Mouse (Mus musculus): ENCODE data around the gene Dlg5. TPM values are rescaled to one million over a fixed set of nuclear protein-coding genes. Genes with fewer than 3 reads are reported as not detected.

Dlg5 gene
- total and polyA plus RNA-seq, 2 experiments from 2014 or later, result 13.4 to 51.2 TPM

DNA sequence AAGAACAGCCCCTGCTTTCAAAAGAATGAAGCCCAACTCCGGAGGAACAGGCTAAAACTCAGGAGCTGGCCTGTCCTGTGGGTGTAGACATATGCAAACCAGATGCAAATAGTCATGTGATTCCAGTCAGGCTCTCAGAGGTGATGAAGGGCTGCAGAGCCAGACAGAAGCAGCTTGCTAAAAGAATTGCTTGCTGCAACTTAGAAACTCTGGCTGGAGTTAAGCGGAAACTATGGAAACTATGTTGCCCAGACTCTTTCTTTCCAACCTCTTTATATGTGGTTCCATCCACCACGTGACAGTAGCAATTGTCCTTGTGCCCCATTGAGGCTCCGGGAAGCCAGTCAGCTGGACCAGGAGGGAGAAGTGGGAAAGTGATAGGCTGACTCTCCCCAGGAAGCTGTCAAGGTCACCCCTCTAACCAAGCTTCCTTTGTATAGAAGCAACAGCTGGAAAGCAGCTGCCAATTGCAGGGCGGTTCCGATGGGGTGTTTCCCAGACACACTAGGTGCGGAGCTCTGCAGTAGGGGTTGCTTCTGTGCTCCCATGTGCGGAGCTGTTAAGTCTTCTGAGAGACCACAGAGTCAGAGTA, 8.0 kb upstream of the Dlg5 start:
- Histone ChIP-seq H3K4me1 (ENCODE audit: insufficient read depth, low read length) (peaks cover 4% of the 10 kb centered on the region; the same call in 1 of the 2 replicates), H3K9me3 (ENCODE audit: low read length) (no peaks in the 10 kb centered on the region), H3K27ac (peak overlapping the region; percentile 52; the same call in 1 of the 2 replicates), H3K4me2 (ENCODE audit: low read depth, low read length) (no peak overlapping the region), H3K27me3 (ENCODE audit: insufficient read depth, low read length) (no peaks in the 10 kb centered on the region), H3K4me3 (ENCODE audit: low read length) (no peak overlapping the region), H3K36me3 (ENCODE audit: insufficient read depth, low read length) (no peaks in the 10 kb centered on the region), H3K9ac (replicated peaks; ENCODE audit: low read length) (no peak overlapping the region)
- WGBS, result 13% methylated on average over 8 of the region's 8 CpGs
- DNase-seq (ENCODE audit: low spot score) (peak; percentile 62), ATAC-seq (peak; percentile 91)
- no peak for TF ChIP-seq CTCF (IDR thresholded peaks at IDR 0.05; ENCODE audit: low read depth)

DNA sequence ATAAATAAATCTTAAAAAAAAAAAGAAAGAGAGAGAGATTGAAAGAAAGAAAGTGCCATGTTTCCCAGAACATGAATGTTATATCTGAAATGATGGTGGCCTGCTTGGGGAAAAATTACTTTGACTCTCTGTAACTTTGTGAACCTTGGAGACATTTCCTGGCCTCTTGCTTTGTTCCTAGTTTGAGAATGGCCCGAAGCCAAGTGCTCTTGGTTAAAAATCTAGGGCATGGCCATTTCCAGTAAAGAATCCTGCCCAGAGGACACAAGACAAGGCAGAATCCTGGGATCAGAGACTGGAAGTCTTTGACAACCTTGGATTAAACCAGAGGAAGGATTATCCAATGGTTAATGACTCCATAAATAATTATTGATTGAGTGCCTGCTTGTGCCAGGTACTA, 5.6 kb upstream of the Dlg5 start:
- TF ChIP-seq CTCF (IDR thresholded peaks at IDR 0.05; ENCODE audit: low read depth), result no peak
- Histone ChIP-seq H3K4me3 (ENCODE audit: low read length) (no peak overlapping the region), H3K4me1 (ENCODE audit: insufficient read depth, low read length) (peaks cover 4% of the 10 kb centered on the region; the same call in 1 of the 2 replicates), H3K36me3 (ENCODE audit: insufficient read depth, low read length) (no peaks in the 10 kb centered on the region), H3K9me3 (ENCODE audit: low read length) (no peaks in the 10 kb centered on the region), H3K27me3 (ENCODE audit: insufficient read depth, low read length) (no peaks in the 10 kb centered on the region), H3K27ac (no peak overlapping the region), H3K9ac (replicated peaks; ENCODE audit: low read length) (no peak overlapping the region), H3K4me2 (ENCODE audit: low read depth, low read length) (no peak overlapping the region)
- 86% methylated on average over 1 of the region's 1 CpGs for WGBS
- ATAC-seq, result no peak
- no peak for DNase-seq (ENCODE audit: low spot score)

DNA sequence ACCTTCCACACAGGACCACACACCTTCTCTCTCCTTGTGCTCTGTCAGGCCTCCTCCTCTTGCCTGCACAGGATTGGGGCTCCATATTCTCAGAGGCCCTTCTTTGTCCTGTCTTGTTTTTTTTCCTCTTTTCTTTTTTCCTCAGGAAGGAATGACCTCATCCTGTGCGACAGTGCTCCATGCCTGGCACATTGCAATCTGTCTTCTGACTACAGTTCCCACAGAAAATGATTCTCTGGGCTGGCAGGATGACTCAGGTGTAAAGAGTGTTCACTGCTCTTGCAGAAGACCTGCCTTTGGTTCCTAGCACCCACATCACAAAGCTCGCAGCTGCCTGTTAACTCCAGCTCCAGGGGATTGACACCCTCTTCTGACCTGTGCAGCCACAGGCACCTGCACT, 4.2 kb upstream of the Dlg5 start:
- WGBS, result 61% methylated on average over 2 of the region's 2 CpGs
- TF ChIP-seq CTCF (IDR thresholded peaks at IDR 0.05; ENCODE audit: low read depth), result no peak
- Histone ChIP-seq H3K4me1 (ENCODE audit: insufficient read depth, low read length) (peaks cover 7% of the 10 kb centered on the region; the same call in 1 of the 2 replicates), H3K27ac (no peak overlapping the region), H3K4me3 (ENCODE audit: low read length) (no peak overlapping the region), H3K27me3 (ENCODE audit: insufficient read depth, low read length) (no peaks in the 10 kb centered on the region), H3K9ac (replicated peaks; ENCODE audit: low read length) (no peak overlapping the region), H3K4me2 (ENCODE audit: low read depth, low read length) (no peak overlapping the region), H3K9me3 (ENCODE audit: low read length) (no peaks in the 10 kb centered on the region), H3K36me3 (ENCODE audit: insufficient read depth, low read length) (no peaks in the 10 kb centered on the region)
- no peak for DNase-seq (ENCODE audit: low spot score)
- ATAC-seq, result no peak

DNA sequence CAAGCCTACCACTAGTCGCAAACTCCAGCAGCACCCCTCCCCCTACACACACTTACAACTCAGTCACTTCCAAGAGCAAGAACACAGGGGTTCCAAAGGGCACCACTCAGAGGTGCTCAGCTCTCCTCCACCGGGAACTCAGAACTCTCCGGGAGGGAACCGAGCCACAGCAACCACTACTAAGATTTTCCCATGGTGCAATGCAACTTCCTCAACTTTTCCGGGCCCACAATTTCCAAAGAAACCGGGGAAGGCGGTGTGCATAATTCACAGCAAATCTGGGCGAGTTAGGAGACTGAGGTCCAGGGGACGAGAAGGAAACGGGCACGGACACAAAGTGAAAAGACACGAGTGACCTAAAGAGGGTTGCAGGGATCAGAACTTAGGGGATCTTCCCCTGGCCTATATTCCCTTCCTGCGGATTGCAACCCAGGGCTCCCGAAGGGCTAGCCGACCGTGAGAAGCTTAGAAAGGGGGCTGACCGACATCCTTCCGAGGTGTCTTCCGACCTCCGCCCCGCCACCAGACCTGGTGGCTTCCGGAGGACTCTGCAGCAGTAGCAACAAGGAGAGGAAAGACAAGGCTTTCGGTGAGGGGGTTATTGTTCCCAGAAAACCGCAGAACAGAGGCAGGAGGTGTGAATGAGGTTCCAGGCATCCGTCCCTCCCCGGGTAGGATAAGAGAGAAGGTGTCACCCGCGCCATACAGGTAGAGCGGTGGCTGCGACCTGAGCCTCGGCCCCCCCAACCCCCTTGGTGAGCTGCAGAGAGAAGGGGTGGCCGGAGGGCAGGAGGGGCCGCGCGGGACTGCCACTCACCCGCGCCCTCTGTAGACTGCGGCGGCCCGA, 1.2 kb downstream of the Dlg5 start:
- H3K9ac ChIP-seq (replicated peaks; ENCODE audit: low read length), result peak overlapping the region; percentile 95
- H3K4me3 ChIP-seq (ENCODE audit: low read length), result peak overlapping the region; percentile 86
- peak overlapping the region; percentile 87 for H3K4me2 ChIP-seq (ENCODE audit: low read depth, low read length)
- no peaks in the 10 kb centered on the region for H3K9me3 ChIP-seq (ENCODE audit: low read length)
- no peaks in the 10 kb centered on the region for H3K36me3 ChIP-seq (ENCODE audit: insufficient read depth, low read length)
- no peak; the same call in 1 of the 2 replicates for TF ChIP-seq CTCF (IDR thresholded peaks at IDR 0.05; ENCODE audit: low read depth)
- ATAC-seq (peak; percentile 72), DNase-seq (ENCODE audit: low spot score) (peak; percentile 49)
- no peaks in the 10 kb centered on the region for H3K27me3 ChIP-seq (ENCODE audit: insufficient read depth, low read length)
- H3K4me1 ChIP-seq (ENCODE audit: insufficient read depth, low read length), result peaks cover 14% of the 10 kb centered on the region; the same call in 1 of the 2 replicates
- peak overlapping the region; percentile 96 for H3K27ac ChIP-seq
- under 1% methylated on average over 39 of the region's 40 CpGs for WGBS

DNA sequence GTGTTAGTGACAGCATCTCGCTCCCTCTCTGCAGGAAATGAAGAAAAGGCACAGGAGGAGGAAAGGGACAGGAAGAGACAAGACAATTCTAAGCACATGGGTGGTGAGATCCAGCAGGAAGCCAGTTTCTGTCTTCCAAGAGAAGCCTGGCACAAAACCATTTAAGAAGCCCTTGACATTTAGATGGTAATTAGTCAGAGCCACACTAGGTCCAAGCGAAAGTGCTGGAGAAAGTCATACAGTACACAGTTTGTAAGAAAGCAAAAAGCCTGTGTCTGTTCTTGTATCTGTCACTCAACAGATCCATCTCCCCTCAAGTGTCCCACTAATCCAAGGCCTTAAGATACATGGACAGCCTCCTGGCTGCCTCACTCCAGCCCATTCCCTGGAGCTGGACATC, 3.7 kb downstream of the Dlg5 start:
- WGBS, result 77% methylated on average over 2 of the region's 2 CpGs
- H3K27me3 ChIP-seq (ENCODE audit: insufficient read depth, low read length), result no peaks in the 10 kb centered on the region
- no peaks in the 10 kb centered on the region for H3K9me3 ChIP-seq (ENCODE audit: low read length)
- no peak overlapping the region for H3K4me3 ChIP-seq (ENCODE audit: low read length)
- H3K4me1 ChIP-seq (ENCODE audit: insufficient read depth, low read length), result peaks cover 14% of the 10 kb centered on the region; the same call in 1 of the 2 replicates
- H3K36me3 ChIP-seq (ENCODE audit: insufficient read depth, low read length), result no peaks in the 10 kb centered on the region
- no peak for TF ChIP-seq CTCF (IDR thresholded peaks at IDR 0.05; ENCODE audit: low read depth)
- H3K9ac ChIP-seq (replicated peaks; ENCODE audit: low read length), result no peak overlapping the region
- ATAC-seq, result no peak
- H3K27ac ChIP-seq, result no peak overlapping the region
- DNase-seq (ENCODE audit: low spot score), result no peak
- H3K4me2 ChIP-seq (ENCODE audit: low read depth, low read length), result no peak overlapping the region

DNA sequence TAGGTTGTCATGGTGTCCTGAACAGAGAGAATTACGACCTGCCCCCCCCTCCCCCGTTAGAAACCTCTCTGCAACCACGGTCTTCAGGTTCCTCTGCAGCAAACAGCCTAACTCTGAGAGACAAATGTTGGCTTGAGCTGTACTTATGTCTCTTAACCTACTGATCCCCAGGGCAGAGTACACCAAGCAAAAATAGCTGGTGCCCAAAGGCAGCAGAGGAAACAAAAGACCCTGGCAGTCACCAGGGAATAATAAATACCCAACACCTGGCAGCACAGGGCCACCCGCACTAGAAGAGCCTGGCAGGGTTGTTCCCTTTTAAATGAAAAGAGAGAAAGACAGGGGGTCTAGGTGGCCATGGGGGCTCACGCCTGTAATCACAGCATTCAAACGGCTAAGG, 4.9 kb downstream of the Dlg5 start:
- H3K4me1 ChIP-seq (ENCODE audit: insufficient read depth, low read length), result peaks cover 14% of the 10 kb centered on the region; the same call in 1 of the 2 replicates

More for the DNA sequence above, 4.9 kb downstream of the Dlg5 start:
- Histone ChIP-seq H3K9me3 (ENCODE audit: low read length) (no peaks in the 10 kb centered on the region), H3K9ac (replicated peaks; ENCODE audit: low read length) (no peak overlapping the region), H3K27ac (no peak overlapping the region), H3K27me3 (ENCODE audit: insufficient read depth, low read length) (no peaks in the 10 kb centered on the region), H3K36me3 (ENCODE audit: insufficient read depth, low read length) (no peaks in the 10 kb centered on the region), H3K4me3 (ENCODE audit: low read length) (no peak overlapping the region), H3K4me2 (ENCODE audit: low read depth, low read length) (no peak overlapping the region)
- WGBS, result 60% methylated on average over 6 of the region's 6 CpGs
- ATAC-seq (no peak), DNase-seq (ENCODE audit: low spot score) (no peak)
- no peak for TF ChIP-seq CTCF (IDR thresholded peaks at IDR 0.05; ENCODE audit: low read depth)
